In the genomic region with DNA sequence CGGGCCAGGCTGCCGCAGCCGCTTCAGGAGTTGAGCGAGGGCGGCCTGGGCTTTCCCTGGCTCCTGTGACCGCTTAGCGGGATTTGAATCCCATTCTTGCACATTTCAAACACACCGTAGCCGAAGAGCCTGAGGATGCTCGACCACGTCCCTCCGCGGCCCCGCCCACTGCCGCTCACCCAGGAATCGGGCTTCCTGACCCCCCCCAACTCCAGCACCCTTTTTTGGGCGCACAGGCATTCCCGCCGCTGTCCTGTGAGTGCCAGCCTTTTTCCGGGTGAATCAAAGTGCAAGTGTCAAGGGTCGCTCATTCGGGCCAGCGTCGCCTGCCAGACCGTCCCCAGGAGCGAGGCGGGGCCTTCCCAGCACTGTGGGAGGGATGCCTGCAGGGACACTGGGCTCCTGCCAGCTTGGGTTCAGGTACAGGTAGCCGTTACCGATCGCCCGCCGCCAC, we compare ENCODE assay signal across 8 mouse cellular contexts. TPM values are rescaled to one million over a fixed set of nuclear protein-coding genes. Genes with fewer than 3 reads are reported as not detected.
A peak's percentile ranks its signal among the peaks of the same experiment; 100 is the strongest.
DNase-seq lines count a peak whose midpoint lies in the region; ATAC-seq and TF ChIP-seq lines count a peak whose summit lies in the region.

No protein-coding gene starts in this region.

- ATAC-seq in CD4-positive, CD25-positive, alpha-beta regulatory T cell, adult 4 months: no peak
- no peak for ATAC-seq in hindbrain, embryonic 12.5 days (ENCODE audit: low FRiP score)
- ATAC-seq in midbrain, postnatal 0 days (ENCODE audit: low FRiP score): peak; percentile 38

- WGBS in hindbrain, embryonic 12.5 days: under 1% methylated on average over 32 of the region's 32 CpGs
- under 1% methylated on average over 29 of the region's 32 CpGs for WGBS in midbrain, postnatal 0 days

- peak; percentile 64 for DNase-seq in CD4-positive, CD25-positive, alpha-beta regulatory T cell, adult 2 months (ENCODE audit: low read depth, low spot score)
- DNase-seq in adrenal gland, postnatal 36 days: peak; percentile 81 to 86
- DNase-seq in liver: peak; percentile 64
- no peak for DNase-seq in midbrain, postnatal 0 days (ENCODE audit: low spot score)
- DNase-seq in thymus, postnatal 36 days: peak; percentile 71 to 77

- H3K9me3 ChIP-seq in erythroblast, embryonic 14.5 days (ENCODE audit: control insufficient read depth, low read length): no peaks in the 10 kb centered on the region
- H3K9me3 ChIP-seq in hindbrain, embryonic 12.5 days (replicated peaks): no peaks in the 10 kb centered on the region
- H3K9me3 ChIP-seq in midbrain, postnatal 0 days (ENCODE audit: low read length): no peaks in the 10 kb centered on the region

- TF ChIP-seq CTCF in midbrain, postnatal 0 days (IDR thresholded peaks at IDR 0.05): no peak

- no peaks in the 10 kb centered on the region for H3K27me3 ChIP-seq in erythroblast, embryonic 14.5 days (ENCODE audit: control insufficient read depth)
- no peaks in the 10 kb centered on the region for H3K27me3 ChIP-seq in hindbrain, embryonic 12.5 days
- no peaks in the 10 kb centered on the region for H3K27me3 ChIP-seq in midbrain, postnatal 0 days (ENCODE audit: insufficient read depth, low read length)

- H3K9ac ChIP-seq in hindbrain, embryonic 12.5 days: peak overlapping the region; percentile 93
- H3K9ac ChIP-seq in midbrain, postnatal 0 days (replicated peaks; ENCODE audit: low read length, poor library complexity, severe bottlenecking): peak overlapping the region; percentile 90

- H3K4me2 ChIP-seq in hindbrain, embryonic 12.5 days (replicated peaks): peak overlapping the region; percentile 87
- H3K4me2 ChIP-seq in midbrain, postnatal 0 days (ENCODE audit: low read depth, low read length, poor library complexity, severe bottlenecking): peak overlapping the region; percentile 96

- H3K27ac ChIP-seq in hindbrain, embryonic 12.5 days: peak overlapping the region; percentile 79
- peak overlapping the region; percentile 82 for H3K27ac ChIP-seq in midbrain, postnatal 0 days (ENCODE audit: low read depth, low read length)

- H3K36me3 ChIP-seq in erythroblast, embryonic 14.5 days (ENCODE audit: control insufficient read depth): peaks cover 32% of the 10 kb centered on the region
- peaks cover 22% of the 10 kb centered on the region for H3K36me3 ChIP-seq in hindbrain, embryonic 12.5 days
- no peaks in the 10 kb centered on the region; the same call in 1 of the 2 replicates for H3K36me3 ChIP-seq in midbrain, postnatal 0 days (ENCODE audit: insufficient read depth, low read length)

- peaks cover 50% of the 10 kb centered on the region for H3K4me1 ChIP-seq in erythroblast, embryonic 14.5 days (ENCODE audit: control insufficient read depth)
- peaks cover 27% of the 10 kb centered on the region for H3K4me1 ChIP-seq in hindbrain, embryonic 12.5 days
- peaks cover 8% of the 10 kb centered on the region; the same call in 1 of the 2 replicates for H3K4me1 ChIP-seq in midbrain, postnatal 0 days (ENCODE audit: insufficient read depth, low read length)

- H3K4me3 ChIP-seq in erythroblast, embryonic 14.5 days (replicated peaks): peak overlapping the region; percentile 70
- H3K4me3 ChIP-seq in hindbrain, embryonic 12.5 days: peak overlapping the region; percentile 92
- peak overlapping the region; percentile 88 for H3K4me3 ChIP-seq in midbrain, postnatal 0 days (ENCODE audit: low read depth, low read length)

RNA-seq across cellular contexts. Expression of gene Spata2, which starts 11.2 kb away (rescaled TPM):
- polyA plus RNA-seq in CD4-positive, CD25-positive, alpha-beta regulatory T cell, adult 4 months (2017; shearing (Covaris generic)): 10 to 100 TPM; 10.5 to 20.9 TPM
- total RNA-seq in adrenal gland, postnatal 36 days (2021): 10 to 100 TPM; 39.8 to 43.3 TPM
- 2.4 and 2.5 TPM in 2 replicates for polyA plus RNA-seq in erythroblast, embryonic 14.5 days (2012)
- polyA plus RNA-seq in hindbrain, embryonic 12.5 days (2016; fragmentation: Nextera tagmentation; extraction: Ambion mirVana): 20.8 and 25.3 TPM in 2 replicates
- total RNA-seq in midbrain, postnatal 0 days (2014; rRNA removed): 39.2 and 41.5 TPM in 2 replicates
- polyA plus RNA-seq in midbrain, postnatal 0 days (2015; fragmentation: Nextera tagmentation; extraction: Ambion mirVana): 27.6 and 29.9 TPM in 2 replicates

RNA-seq across cellular contexts. Expression of gene Rnf114, which starts 11.5 kb away (rescaled TPM):
- polyA plus RNA-seq in CD4-positive, CD25-positive, alpha-beta regulatory T cell, adult 4 months (2017; shearing (Covaris generic)): 100 to 1,000 TPM; 187 to 302 TPM
- 10 to 100 TPM; 77.1 to 87.6 TPM for total RNA-seq in adrenal gland, postnatal 36 days (2021)
- polyA plus RNA-seq in erythroblast, embryonic 14.5 days (2012): 0.77 and 0.89 TPM in 2 replicates
- polyA plus RNA-seq in hindbrain, embryonic 12.5 days (2016; fragmentation: Nextera tagmentation; extraction: Ambion mirVana): 120 TPM in 2 replicates
- total RNA-seq in midbrain, postnatal 0 days (2014; rRNA removed): 78.2 and 83.4 TPM in 2 replicates
- 84.2 and 84.9 TPM in 2 replicates for polyA plus RNA-seq in midbrain, postnatal 0 days (2015; fragmentation: Nextera tagmentation; extraction: Ambion mirVana)

RNA-seq across cellular contexts. Expression of gene Snai1, which starts 34.1 kb away (rescaled TPM):
- under 1 TPM in 1 of 2 experiments, not detected in 1; 0.27 TPM for polyA plus RNA-seq in CD4-positive, CD25-positive, alpha-beta regulatory T cell, adult 4 months (2017; shearing (Covaris generic))
- 10 to 100 TPM in 1 of 2 experiments, 1 to 10 TPM in 1; 5.4 to 11.2 TPM for total RNA-seq in adrenal gland, postnatal 36 days (2021)
- polyA plus RNA-seq in erythroblast, embryonic 14.5 days (2012): 0.07 TPM in 1 of 2 replicates, not detected in the other
- 30.1 and 39.0 TPM in 2 replicates for polyA plus RNA-seq in hindbrain, embryonic 12.5 days (2016; fragmentation: Nextera tagmentation; extraction: Ambion mirVana)
- total RNA-seq in midbrain, postnatal 0 days (2014; rRNA removed): 0.28 and 0.71 TPM in 2 replicates
- polyA plus RNA-seq in midbrain, postnatal 0 days (2015; fragmentation: Nextera tagmentation; extraction: Ambion mirVana): 3.8 and 5.1 TPM in 2 replicates

Comparison
In these comparisons a context has a peak if more than half of its experiments do, and no peak if none do; other contexts are left out.
1. RNA of gene Rnf114, which starts 11.5 kb away (polyA plus RNA-seq): 187 to 302 TPM in CD4-positive, CD25-positive, alpha-beta regulatory T cell, adult 4 months, 120 TPM in hindbrain, embryonic 12.5 days and 84.2 to 84.9 TPM in midbrain, postnatal 0 days; 0.77 to 0.89 TPM in erythroblast, embryonic 14.5 days; every median in the first group is over 10 times any median in the second.
2. Peak in every context shown above with its lines, with median percentiles within 50 percentile points of each other: H3K4me3 ChIP-seq.